Mouse (Mus musculus): Measurements from ENCODE around the gene Myh14. TPM values are rescaled to one million over a fixed set of nuclear protein-coding genes. Genes with fewer than 3 reads are reported as not detected.

The Myh14 gene
- polyA plus RNA-seq, 1 experiment, result 14.7 TPM

DNA sequence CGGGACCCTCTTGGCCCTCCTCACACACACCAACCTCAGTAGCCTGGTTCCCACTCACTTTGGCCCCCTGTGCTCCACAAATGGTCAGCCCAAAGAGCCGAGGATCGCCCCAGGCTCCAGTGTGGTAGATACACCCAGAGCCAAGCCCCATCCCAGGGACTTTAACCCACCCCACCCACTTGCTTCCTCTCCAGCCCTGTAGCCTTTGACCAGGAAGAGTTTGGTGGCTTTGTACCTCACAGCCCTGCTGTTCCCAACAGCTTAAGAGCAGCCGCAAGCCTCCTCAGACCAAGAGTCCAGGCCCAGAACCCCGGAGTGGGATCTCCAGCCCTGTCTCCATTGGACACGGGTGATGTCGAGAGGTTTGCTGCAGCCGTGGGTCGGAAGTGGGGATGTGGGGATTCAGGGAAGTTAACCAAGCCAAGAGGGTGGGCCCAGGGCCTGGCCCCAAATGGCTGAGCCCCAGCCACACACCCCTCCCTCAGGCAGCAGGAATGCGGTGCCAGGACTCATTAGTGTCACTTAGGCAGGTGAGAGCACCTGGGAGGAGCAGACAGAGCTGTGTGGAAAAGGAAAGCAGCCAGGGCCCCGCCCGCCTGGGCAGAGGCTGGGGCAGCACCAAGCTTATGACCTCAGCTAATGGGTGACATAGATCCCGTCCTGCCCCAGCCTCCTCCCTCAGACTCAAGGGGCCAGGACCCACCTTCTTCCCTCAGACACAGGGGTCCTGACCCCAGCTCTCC is 2.5 kb downstream of the Myh14 start:
- TF ChIP-seq EP300 (IDR thresholded peaks at IDR 0.05; ENCODE audit: insufficient read depth, low read depth, low read length) (no peak), CTCF (IDR thresholded peaks at IDR 0.05; ENCODE audit: low read depth, low read length) (no peak), POLR2A (IDR thresholded peaks at IDR 0.05; ENCODE audit: insufficient read depth, low read length) (no peak)
- Histone ChIP-seq H3K9ac (ENCODE audit: low read depth, poor library complexity, severe bottlenecking) (no peak overlapping the region), H3K36me3 (ENCODE audit: control insufficient read depth, insufficient read depth, low read length, poor library complexity, severe bottlenecking) (no peaks in the 10 kb centered on the region), H3K4me3 (ENCODE audit: low read depth, low read length) (no peak overlapping the region), H3K27me3 (ENCODE audit: control insufficient read depth, insufficient read depth, low read length, poor library complexity, severe bottlenecking) (no peaks in the 10 kb centered on the region), H3K9me3 (replicated peaks; ENCODE audit: control insufficient read depth, insufficient read depth, low read length, poor library complexity, severe bottlenecking) (no peaks in the 10 kb centered on the region), H3K4me1 (ENCODE audit: control insufficient read depth, insufficient read depth, low read length) (no peaks in the 10 kb centered on the region), H3K27ac (ENCODE audit: insufficient read depth, low read length) (no peak overlapping the region)

DNA sequence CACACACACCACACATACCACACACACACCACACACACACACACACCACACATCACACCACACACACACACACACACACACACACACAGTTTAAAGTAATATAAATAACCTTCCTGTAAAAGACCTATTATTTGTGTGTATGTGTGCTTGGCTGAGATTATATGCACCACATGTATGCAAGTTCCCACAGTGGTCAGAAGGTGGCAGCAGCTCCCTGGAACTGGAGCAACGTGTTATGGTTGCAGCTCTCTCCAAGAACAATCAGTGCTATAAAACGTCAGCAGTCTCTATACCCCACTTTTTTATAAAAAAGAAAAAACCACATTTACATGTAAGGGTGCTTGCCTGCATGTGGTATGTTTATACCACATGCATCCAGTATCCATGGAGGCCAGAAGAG is 4.2 kb downstream of the Myh14 start:
- H3K9ac ChIP-seq (ENCODE audit: low read depth, poor library complexity, severe bottlenecking), result no peak overlapping the region
- H3K27me3 ChIP-seq (ENCODE audit: control insufficient read depth, insufficient read depth, low read length, poor library complexity, severe bottlenecking), result no peaks in the 10 kb centered on the region
- H3K4me1 ChIP-seq (ENCODE audit: control insufficient read depth, insufficient read depth, low read length), result no peaks in the 10 kb centered on the region
- TF ChIP-seq POLR2A (IDR thresholded peaks at IDR 0.05; ENCODE audit: insufficient read depth, low read length) (no peak), CTCF (IDR thresholded peaks at IDR 0.05; ENCODE audit: low read depth, low read length) (peak; percentile 44), EP300 (IDR thresholded peaks at IDR 0.05; ENCODE audit: insufficient read depth, low read depth, low read length) (no peak)
- H3K36me3 ChIP-seq (ENCODE audit: control insufficient read depth, insufficient read depth, low read length, poor library complexity, severe bottlenecking), result no peaks in the 10 kb centered on the region
- H3K9me3 ChIP-seq (replicated peaks; ENCODE audit: control insufficient read depth, insufficient read depth, low read length, poor library complexity, severe bottlenecking), result no peaks in the 10 kb centered on the region
- H3K4me3 ChIP-seq (ENCODE audit: low read depth, low read length), result no peak overlapping the region
- H3K27ac ChIP-seq (ENCODE audit: insufficient read depth, low read length), result no peak overlapping the region

DNA sequence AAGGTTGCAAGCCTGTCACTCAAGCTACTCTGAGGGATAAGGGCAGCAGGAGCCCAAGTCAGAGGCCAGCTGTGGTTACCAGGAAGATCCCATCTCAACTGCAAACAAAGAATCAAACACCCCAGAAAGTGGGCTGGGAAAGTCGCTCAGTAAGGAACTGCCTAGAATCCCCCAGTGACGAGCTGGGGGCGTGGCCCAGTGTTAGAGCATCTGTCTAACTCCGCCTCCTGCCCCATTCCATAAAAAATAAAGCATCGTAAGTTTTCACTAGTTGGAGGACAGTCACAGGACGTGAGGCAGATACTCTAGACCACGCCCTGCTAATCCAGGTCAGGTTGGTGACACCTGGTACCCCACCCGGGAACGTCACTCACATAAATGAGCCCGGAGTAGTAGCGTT is 5.9 kb downstream of the Myh14 start:
- no peaks in the 10 kb centered on the region for H3K4me1 ChIP-seq (ENCODE audit: control insufficient read depth, insufficient read depth, low read length)
- no peaks in the 10 kb centered on the region for H3K9me3 ChIP-seq (replicated peaks; ENCODE audit: control insufficient read depth, insufficient read depth, low read length, poor library complexity, severe bottlenecking)
- no peak for TF ChIP-seq POLR2A (IDR thresholded peaks at IDR 0.05; ENCODE audit: insufficient read depth, low read length)
- no peak for TF ChIP-seq EP300 (IDR thresholded peaks at IDR 0.05; ENCODE audit: insufficient read depth, low read depth, low read length)
- TF ChIP-seq CTCF (IDR thresholded peaks at IDR 0.05; ENCODE audit: low read depth, low read length), result no peak
- H3K9ac ChIP-seq (ENCODE audit: low read depth, poor library complexity, severe bottlenecking), result no peak overlapping the region
- H3K36me3 ChIP-seq (ENCODE audit: control insufficient read depth, insufficient read depth, low read length, poor library complexity, severe bottlenecking), result no peaks in the 10 kb centered on the region
- no peaks in the 10 kb centered on the region for H3K27me3 ChIP-seq (ENCODE audit: control insufficient read depth, insufficient read depth, low read length, poor library complexity, severe bottlenecking)
- no peak overlapping the region for H3K27ac ChIP-seq (ENCODE audit: insufficient read depth, low read length)
- H3K4me3 ChIP-seq (ENCODE audit: low read depth, low read length), result peak overlapping the region; percentile 35

DNA sequence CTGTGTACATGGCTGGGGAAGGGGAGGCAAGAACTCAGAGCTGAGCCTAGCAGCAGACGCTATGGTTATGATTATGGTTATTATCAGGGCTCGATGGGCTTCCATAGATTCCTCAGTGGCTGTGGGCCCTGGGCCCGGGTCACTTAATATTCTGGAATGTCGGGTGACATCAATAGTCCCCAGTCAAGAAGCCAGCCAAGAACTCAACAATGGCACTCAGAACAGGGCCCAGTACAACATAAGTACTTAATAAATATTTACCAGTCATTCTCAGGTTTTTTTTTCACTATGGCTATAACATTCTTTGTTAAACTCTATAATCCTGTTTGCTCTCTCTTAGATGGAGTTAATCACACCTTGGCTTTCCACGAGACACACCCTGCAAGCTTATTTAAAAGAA is 7.1 kb downstream of the Myh14 start:
- no peak for TF ChIP-seq CTCF (IDR thresholded peaks at IDR 0.05; ENCODE audit: low read depth, low read length)
- no peak for TF ChIP-seq EP300 (IDR thresholded peaks at IDR 0.05; ENCODE audit: insufficient read depth, low read depth, low read length)
- no peak for TF ChIP-seq POLR2A (IDR thresholded peaks at IDR 0.05; ENCODE audit: insufficient read depth, low read length)
- H3K36me3 ChIP-seq (ENCODE audit: control insufficient read depth, insufficient read depth, low read length, poor library complexity, severe bottlenecking), result no peaks in the 10 kb centered on the region
- no peaks in the 10 kb centered on the region for H3K27me3 ChIP-seq (ENCODE audit: control insufficient read depth, insufficient read depth, low read length, poor library complexity, severe bottlenecking)
- no peak overlapping the region for H3K9ac ChIP-seq (ENCODE audit: low read depth, poor library complexity, severe bottlenecking)
- no peak overlapping the region for H3K4me3 ChIP-seq (ENCODE audit: low read depth, low read length)
- H3K27ac ChIP-seq (ENCODE audit: insufficient read depth, low read length), result no peak overlapping the region
- no peaks in the 10 kb centered on the region for H3K4me1 ChIP-seq (ENCODE audit: control insufficient read depth, insufficient read depth, low read length)
- H3K9me3 ChIP-seq (replicated peaks; ENCODE audit: control insufficient read depth, insufficient read depth, low read length, poor library complexity, severe bottlenecking), result no peaks in the 10 kb centered on the region

DNA sequence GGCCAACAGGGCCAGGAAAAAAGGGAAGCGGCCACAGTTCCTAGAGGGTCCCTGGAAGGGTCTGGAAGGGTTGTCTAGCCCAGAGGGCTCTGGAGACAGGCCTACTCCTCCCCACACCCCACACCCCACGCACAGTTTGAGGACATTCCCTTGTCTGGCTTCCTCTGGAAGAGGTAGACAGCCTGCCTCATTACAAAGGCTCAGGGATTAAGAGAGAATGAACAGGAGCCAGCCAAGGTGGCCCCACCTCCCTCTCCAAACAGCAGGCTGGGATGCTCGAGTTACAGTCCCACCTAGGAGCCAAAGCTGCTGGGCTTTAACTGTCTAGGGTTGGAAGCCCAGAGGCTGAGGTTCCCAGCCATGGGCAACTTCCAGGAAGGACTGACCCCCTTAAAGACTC is 8.1 kb downstream of the Myh14 start:
- no peak for TF ChIP-seq POLR2A (IDR thresholded peaks at IDR 0.05; ENCODE audit: insufficient read depth, low read length)
- no peak for TF ChIP-seq CTCF (IDR thresholded peaks at IDR 0.05; ENCODE audit: low read depth, low read length)
- TF ChIP-seq EP300 (IDR thresholded peaks at IDR 0.05; ENCODE audit: insufficient read depth, low read depth, low read length), result no peak
- H3K27ac ChIP-seq (ENCODE audit: insufficient read depth, low read length), result no peak overlapping the region
- H3K36me3 ChIP-seq (ENCODE audit: control insufficient read depth, insufficient read depth, low read length, poor library complexity, severe bottlenecking), result no peaks in the 10 kb centered on the region
- no peaks in the 10 kb centered on the region for H3K27me3 ChIP-seq (ENCODE audit: control insufficient read depth, insufficient read depth, low read length, poor library complexity, severe bottlenecking)
- H3K4me3 ChIP-seq (ENCODE audit: low read depth, low read length), result no peak overlapping the region
- H3K9ac ChIP-seq (ENCODE audit: low read depth, poor library complexity, severe bottlenecking), result no peak overlapping the region
- H3K4me1 ChIP-seq (ENCODE audit: control insufficient read depth, insufficient read depth, low read length), result no peaks in the 10 kb centered on the region
- H3K9me3 ChIP-seq (replicated peaks; ENCODE audit: control insufficient read depth, insufficient read depth, low read length, poor library complexity, severe bottlenecking), result no peaks in the 10 kb centered on the region

DNA sequence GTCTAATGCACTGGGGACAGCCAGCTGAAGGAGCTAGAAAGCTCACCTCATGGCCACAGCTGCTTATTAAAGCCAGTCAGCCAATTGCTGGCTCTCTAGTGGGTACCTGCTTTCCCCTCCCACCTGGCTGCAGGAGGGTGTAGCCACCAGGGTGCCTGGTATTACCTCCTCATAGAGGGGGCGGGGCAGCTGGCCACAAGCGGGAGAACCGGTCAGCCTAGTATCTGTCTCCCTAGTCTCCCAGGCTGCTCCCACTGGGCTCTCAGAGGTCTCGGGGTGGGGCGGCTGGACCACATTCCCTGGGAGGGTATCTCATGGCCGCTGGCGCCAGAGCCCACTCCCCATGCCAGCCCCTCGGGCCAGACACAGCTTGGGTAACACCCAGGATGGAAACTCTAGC is 8.5 kb downstream of the Myh14 start:
- H3K4me3 ChIP-seq (ENCODE audit: low read depth, low read length), result no peak overlapping the region
- H3K36me3 ChIP-seq (ENCODE audit: control insufficient read depth, insufficient read depth, low read length, poor library complexity, severe bottlenecking), result no peaks in the 10 kb centered on the region
- H3K9me3 ChIP-seq (replicated peaks; ENCODE audit: control insufficient read depth, insufficient read depth, low read length, poor library complexity, severe bottlenecking), result no peaks in the 10 kb centered on the region
- H3K9ac ChIP-seq (ENCODE audit: low read depth, poor library complexity, severe bottlenecking), result no peak overlapping the region
- TF ChIP-seq EP300 (IDR thresholded peaks at IDR 0.05; ENCODE audit: insufficient read depth, low read depth, low read length) (no peak), CTCF (IDR thresholded peaks at IDR 0.05; ENCODE audit: low read depth, low read length) (no peak), POLR2A (IDR thresholded peaks at IDR 0.05; ENCODE audit: insufficient read depth, low read length) (no peak)
- H3K27me3 ChIP-seq (ENCODE audit: control insufficient read depth, insufficient read depth, low read length, poor library complexity, severe bottlenecking), result no peaks in the 10 kb centered on the region
- no peaks in the 10 kb centered on the region for H3K4me1 ChIP-seq (ENCODE audit: control insufficient read depth, insufficient read depth, low read length)
- H3K27ac ChIP-seq (ENCODE audit: insufficient read depth, low read length), result no peak overlapping the region

All from ES-Bruce4 (cell line).